Mouse (Mus musculus) neural tube, embryonic 12.5 days (tissue): ENCODE results near the gene Ccdc106. TPM values are rescaled to one million over a fixed set of nuclear protein-coding genes. Genes with fewer than 3 reads are reported as not detected.

Source experiments
- ATAC-seq: fragments of 200-750 bp; cut with Nextera tagmentation; 2 replicates; pipeline ENCODE4 v1.8.0; 2017; ENCODE audit warnings: low read depth, mild to moderate bottlenecking, moderate TSS enrichment, moderate library complexity; ENCODE audit not compliant: low FRiP score
- H3K27ac ChIP-seq: fragments of 300-500 bp; sonication (generic); 2 replicates; pipeline ENCODE4 v1.5.1; 2016
- H3K27me3 ChIP-seq: fragments of 300-500 bp; sonication (generic); replicated peaks from 2 replicates; pipeline ENCODE4 v1.6.1; 2016; ENCODE audit warnings: mild to moderate bottlenecking
- H3K36me3 ChIP-seq: fragments of 300-500 bp; sonication (generic); 2 replicates; pipeline ENCODE4 v1.6.1; 2016; ENCODE audit warnings: mild to moderate bottlenecking
- H3K4me1 ChIP-seq: fragments of 300-500 bp; sonication (generic); 2 replicates; pipeline ENCODE4 v1.6.1; 2016
- H3K4me2 ChIP-seq: fragments of 300-500 bp; sonication (generic); replicated peaks from 2 replicates; pipeline ENCODE4 v1.6.1; 2016; ENCODE audit warnings: mild to moderate bottlenecking
- H3K4me3 ChIP-seq: fragments of 300-500 bp; sonication (generic); 2 replicates; pipeline ENCODE4 v1.5.1; 2016
- H3K9ac ChIP-seq: fragments of 300-500 bp; sonication (generic); 2 replicates; pipeline ENCODE4 v1.6.1; 2016; ENCODE audit warnings: mild to moderate bottlenecking
- H3K9me3 ChIP-seq: fragments of 300-500 bp; sonication (generic); 2 replicates; pipeline ENCODE4 v1.6.1; 2016; ENCODE audit warnings: mild to moderate bottlenecking
- WGBS: fragments of 180-500 bp; shearing (Covaris S2); methylation state at CpG from one replicate; pipeline ENCODE4 v1.1.7; 2016; 5-methylcytosine and 5-hydroxymethylcytosine counted together
- polyA plus RNA-seq: library from polyadenylated mRNA; unstranded; fragments of >200 nt; fragmentation: Nextera tagmentation; extraction: Ambion mirVana; gene quantifications from 2 replicates; pipeline ENCODE4 v1.2.1, GENCODE M21; 2016

The Ccdc106 gene
- polyA plus RNA-seq, 1 experiment from 2014 or later = 17.0 TPM

DNA sequence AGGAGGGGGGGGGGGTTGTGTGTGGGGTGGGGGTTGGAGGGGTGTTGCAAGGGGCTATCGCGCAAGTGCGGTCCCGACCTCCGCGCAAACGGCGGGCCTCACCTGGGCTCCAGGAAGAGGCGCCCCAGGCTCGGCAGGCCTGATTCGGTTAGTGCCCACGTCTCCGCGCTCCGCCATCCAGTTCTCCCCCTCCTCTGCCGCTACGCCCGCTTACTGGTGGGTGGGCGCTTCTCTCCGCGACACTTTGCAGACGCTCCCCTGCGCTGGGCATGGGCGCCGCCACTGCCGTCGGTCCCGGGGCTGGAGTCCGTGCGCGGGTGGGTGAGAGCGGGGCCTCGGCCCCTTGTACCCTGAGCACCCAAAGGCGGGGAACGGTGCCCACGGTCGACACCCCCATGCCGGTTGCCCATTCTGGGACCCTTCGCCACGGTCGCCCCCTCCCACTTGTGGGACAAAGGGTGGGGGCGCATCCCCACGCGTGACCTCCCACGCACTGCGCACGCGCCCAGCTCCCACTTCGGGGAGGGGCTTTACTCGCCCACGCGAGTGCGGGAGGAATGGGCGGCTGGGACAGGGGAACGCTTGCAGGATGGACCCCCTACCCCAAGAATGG lies 36.4 kb downstream of the Ccdc106 start:
- Histone ChIP-seq H3K4me3 (peak overlapping the region; percentile 44), H3K4me2 (peak overlapping the region; percentile 68), H3K9me3 (no peaks in the 10 kb centered on the region), H3K4me1 (peaks cover 47% of the 10 kb centered on the region), H3K27me3 (peaks cover 63% of the 10 kb centered on the region), H3K9ac (peak overlapping the region; percentile 69), H3K27ac (peak overlapping the region; percentile 26; the same call in 1 of the 2 replicates), H3K36me3 (no peaks in the 10 kb centered on the region)
- 2% methylated on average over 55 of the region's 55 CpGs for WGBS
- ATAC-seq = no peak

DNA sequence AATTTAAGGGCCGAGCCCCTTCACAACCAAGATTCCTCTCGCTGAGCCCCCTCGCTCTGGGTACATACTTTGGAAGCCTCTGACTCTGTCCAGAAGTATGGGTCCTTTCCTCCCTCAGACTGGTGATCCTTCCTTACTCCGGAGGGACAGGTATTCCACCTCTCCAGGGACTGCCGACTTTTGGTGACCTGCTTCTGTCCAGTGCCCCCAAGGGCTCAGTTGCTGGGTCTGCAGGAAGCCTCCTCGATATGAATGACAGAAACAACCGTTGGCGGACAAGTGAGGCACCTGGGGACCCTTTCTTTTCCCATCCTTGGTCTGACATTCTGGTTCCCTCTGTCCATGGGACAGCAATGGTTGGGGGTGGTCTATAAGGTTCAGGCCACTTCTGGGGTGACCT lies 37.0 kb downstream of the Ccdc106 start:
- Histone ChIP-seq H3K4me2 (peak overlapping the region; percentile 68), H3K27me3 (peaks cover 63% of the 10 kb centered on the region), H3K4me1 (peaks cover 41% of the 10 kb centered on the region), H3K27ac (no peak overlapping the region), H3K9ac (peak overlapping the region; percentile 69; the same call in 1 of the 2 replicates), H3K4me3 (peak overlapping the region; percentile 44), H3K36me3 (no peaks in the 10 kb centered on the region), H3K9me3 (no peaks in the 10 kb centered on the region)
- no peak for ATAC-seq
- 37% methylated on average over 8 of the region's 8 CpGs for WGBS

DNA sequence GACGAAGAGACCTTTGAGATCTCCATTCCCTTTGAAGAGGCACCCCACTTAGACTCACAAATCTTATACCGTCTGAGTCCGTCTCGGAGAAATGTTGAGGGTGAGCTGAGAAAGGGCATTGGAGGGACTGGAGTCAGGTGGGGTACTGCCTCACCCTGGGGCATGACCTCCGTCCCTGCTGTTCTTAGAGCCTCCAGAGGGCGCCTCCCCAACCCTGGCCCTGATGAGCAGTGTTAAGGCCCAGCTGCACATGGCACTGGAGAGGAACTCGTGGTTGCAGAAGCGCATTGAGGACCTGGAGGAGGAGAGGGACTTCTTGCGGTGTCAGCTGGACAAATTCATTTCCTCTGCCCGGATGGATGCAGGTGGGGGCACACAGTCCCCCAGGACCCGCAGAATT lies 37.5 kb downstream of the Ccdc106 start:
- peaks cover 37% of the 10 kb centered on the region for H3K4me1 ChIP-seq
- no peak overlapping the region for H3K9ac ChIP-seq
- H3K4me2 ChIP-seq = peak overlapping the region; percentile 68
- H3K27ac ChIP-seq = no peak overlapping the region
- peaks cover 61% of the 10 kb centered on the region for H3K27me3 ChIP-seq
- no peak for ATAC-seq
- no peaks in the 10 kb centered on the region for H3K9me3 ChIP-seq
- WGBS = 28% methylated on average over 11 of the region's 11 CpGs
- no peaks in the 10 kb centered on the region for H3K36me3 ChIP-seq
- peak overlapping the region; percentile 44; the same call in 1 of the 2 replicates for H3K4me3 ChIP-seq

DNA sequence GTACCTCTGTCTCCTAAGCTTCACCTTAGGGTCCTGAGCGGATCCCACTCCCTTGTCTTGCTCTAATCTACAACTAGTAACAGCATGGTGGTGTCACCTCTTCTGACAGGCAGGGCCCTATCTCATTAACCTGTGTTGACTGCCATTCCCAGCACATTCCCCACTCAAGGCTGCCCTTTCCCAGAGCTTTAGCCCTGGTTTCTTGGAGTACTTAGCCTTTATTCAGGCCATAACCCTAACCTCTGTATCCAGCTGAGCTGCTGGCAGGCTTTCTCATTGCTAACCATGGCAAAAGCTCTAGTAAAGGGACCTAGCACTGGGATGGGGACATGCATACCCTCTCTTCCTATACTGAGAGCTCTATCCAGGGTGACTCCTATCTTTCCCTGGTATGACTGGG lies 38.3 kb downstream of the Ccdc106 start:
- ATAC-seq = no peak
- Histone ChIP-seq H3K4me3 (no peak overlapping the region), H3K27ac (no peak overlapping the region), H3K36me3 (no peaks in the 10 kb centered on the region), H3K4me2 (no peak overlapping the region; the same call in 1 of the 2 replicates), H3K9ac (no peak overlapping the region), H3K4me1 (peaks cover 32% of the 10 kb centered on the region), H3K9me3 (no peaks in the 10 kb centered on the region), H3K27me3 (peaks cover 53% of the 10 kb centered on the region)
- WGBS = 90% methylated on average over 1 of the region's 1 CpGs

DNA sequence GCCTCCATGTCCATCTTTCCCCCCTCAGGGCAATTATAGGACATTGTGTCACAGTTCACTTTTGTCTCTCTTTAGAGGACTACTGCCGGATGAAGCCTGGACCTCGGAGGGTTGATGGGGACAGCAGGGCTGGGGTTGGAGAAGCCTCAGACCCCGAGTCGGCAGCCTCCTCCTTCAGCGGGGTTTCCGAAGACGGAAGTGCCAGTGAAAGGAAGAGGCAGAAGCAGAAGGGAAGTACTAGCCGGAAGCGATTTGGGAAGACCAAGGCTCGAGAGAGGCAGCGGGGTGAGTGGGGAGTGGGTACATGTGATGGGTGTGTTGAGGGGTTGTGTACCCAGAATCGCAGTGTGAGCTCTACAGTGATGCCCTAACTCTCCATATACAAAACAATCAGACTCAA lies 39.1 kb downstream of the Ccdc106 start:
- WGBS = 93% methylated on average over 12 of the region's 12 CpGs
- H3K4me2 ChIP-seq = peak overlapping the region; percentile 86
- H3K27ac ChIP-seq = no peak overlapping the region
- no peaks in the 10 kb centered on the region for H3K9me3 ChIP-seq
- no peak overlapping the region for H3K4me3 ChIP-seq
- H3K27me3 ChIP-seq = peaks cover 45% of the 10 kb centered on the region
- peaks cover 32% of the 10 kb centered on the region for H3K4me1 ChIP-seq
- no peaks in the 10 kb centered on the region for H3K36me3 ChIP-seq
- no peak for ATAC-seq
- H3K9ac ChIP-seq = peak overlapping the region; percentile 80; the same call in 1 of the 2 replicates

DNA sequence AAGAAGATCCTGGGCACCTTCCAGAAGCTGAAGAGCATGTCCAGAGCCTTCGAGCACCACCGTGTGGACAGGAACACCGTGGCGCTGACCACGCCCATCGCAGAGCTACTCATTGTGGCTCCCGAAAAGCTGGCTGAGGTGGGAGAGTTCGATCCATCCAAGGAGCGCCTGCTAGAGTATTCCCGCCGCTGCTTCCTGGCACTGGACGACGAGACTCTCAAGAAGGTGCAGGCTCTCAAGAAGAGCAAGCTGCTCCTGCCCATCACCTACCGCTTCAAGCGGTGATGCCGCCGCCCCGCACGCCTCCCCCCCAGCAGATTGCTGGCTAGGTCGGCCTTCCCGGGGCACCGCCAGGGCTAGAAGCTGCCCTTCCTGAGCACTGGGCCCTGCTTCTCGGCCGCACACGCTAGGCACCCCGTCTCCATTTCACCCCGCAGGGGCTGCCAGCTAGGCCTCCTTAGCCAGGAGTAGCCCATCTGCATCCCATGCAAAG lies 39.9 kb downstream of the Ccdc106 start:
- peak overlapping the region; percentile 70 for H3K4me3 ChIP-seq
- peaks cover 34% of the 10 kb centered on the region for H3K4me1 ChIP-seq
- no peaks in the 10 kb centered on the region for H3K36me3 ChIP-seq
- peaks cover 36% of the 10 kb centered on the region for H3K27me3 ChIP-seq
- H3K27ac ChIP-seq = peak overlapping the region; percentile 96
- H3K9me3 ChIP-seq = no peaks in the 10 kb centered on the region
- WGBS = 2% methylated on average over 27 of the region's 27 CpGs
- peak overlapping the region; percentile 80 for H3K9ac ChIP-seq
- H3K4me2 ChIP-seq = peak overlapping the region; percentile 86
- no peak; the same call in 1 of the 2 replicates for ATAC-seq

DNA sequence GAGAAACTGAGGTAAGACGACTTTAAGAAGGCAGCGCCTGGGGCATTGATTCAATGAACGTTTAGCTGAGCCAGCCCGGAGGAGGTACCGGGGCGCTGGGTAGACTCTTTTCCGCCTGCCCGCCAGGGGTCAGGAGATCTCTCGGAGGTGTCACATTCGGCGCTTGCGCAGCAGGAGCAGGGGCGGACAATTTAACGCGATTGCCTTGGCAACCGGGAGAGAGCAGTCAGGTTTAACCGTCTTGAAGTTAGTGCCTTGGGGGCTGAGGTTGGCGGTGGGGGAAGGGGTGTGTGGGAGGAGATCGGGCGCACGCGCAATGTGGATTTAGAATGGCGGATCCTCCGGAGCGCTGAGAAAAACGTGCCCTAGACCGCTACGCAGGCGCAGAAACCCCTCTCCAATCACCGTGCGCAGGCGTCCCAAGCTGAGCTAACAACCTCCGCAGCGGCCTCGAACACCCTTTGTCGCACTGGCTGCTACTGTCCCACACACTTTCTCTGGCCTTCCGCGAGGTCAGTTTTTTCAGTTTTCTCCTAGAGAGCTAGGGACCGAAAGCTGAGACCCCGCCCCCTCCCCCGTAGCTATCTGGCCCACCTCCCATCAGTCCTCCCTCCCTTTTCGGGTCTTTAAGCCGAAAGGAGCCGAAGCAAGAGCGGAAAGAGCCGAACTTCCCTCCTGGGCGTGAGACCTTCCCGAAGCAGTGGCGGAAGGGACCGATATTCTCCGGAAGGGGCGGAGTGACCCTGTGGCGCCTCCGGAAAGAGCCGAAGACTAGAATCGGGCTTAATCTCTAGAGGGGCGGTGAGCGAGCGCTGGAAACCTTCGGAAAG lies 40.8 kb downstream of the Ccdc106 start:
- H3K27me3 ChIP-seq = peaks cover 28% of the 10 kb centered on the region
- no peaks in the 10 kb centered on the region for H3K9me3 ChIP-seq
- peak overlapping the region; percentile 86 for H3K4me2 ChIP-seq
- WGBS = under 1% methylated on average over 60 of the region's 60 CpGs
- peaks cover 41% of the 10 kb centered on the region for H3K4me1 ChIP-seq
- H3K4me3 ChIP-seq = peak overlapping the region; percentile 70
- H3K9ac ChIP-seq = peak overlapping the region; percentile 80
- ATAC-seq = peak; percentile 91
- peak overlapping the region; percentile 96 for H3K27ac ChIP-seq
- peaks cover 4% of the 10 kb centered on the region; the same call in 1 of the 2 replicates for H3K36me3 ChIP-seq

DNA sequence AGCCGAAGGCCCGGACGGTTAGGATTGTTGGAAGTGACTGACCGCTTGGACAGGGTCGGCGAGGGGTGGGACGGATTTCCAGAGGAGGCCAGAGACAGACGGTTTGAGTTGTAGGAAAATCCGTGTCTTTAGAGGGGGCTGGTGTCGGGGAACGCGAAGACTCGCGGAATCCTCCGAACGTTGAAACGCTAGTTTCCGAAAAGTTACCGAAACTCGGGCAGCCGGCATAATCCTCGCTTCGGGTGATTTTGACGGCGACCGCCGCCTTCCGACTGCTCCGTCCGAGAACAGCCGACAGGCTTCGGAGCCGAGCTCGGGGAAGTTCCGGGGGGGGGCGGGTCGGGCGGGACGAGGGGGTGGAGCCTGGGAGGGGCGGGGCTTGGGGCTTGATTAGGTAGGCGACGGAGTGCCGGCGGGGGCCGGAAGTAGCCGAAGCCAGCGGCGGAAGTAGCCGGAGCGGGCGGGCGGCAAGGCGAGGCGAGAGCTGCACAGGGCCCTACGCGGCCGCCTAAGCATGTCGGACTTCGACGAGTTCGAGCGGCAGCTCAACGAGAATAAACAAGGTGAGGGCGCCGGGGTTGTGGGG lies 41.5 kb downstream of the Ccdc106 start, which contains the start of gene U2af2:
TSS of gene U2af2 (plus strand) at position 370 of the 586 bp plus-strand sequence.
- peak; percentile 85 for ATAC-seq
- Histone ChIP-seq H3K4me2 (peak within 1 kb of the TSS; percentile 86), H3K9ac (peak within 1 kb of the TSS; percentile 80), H3K4me1 (peaks cover 36% of the 10 kb centered on the region), H3K9me3 (no peaks in the 10 kb centered on the region), H3K27me3 (peaks cover 20% of the 10 kb centered on the region), H3K4me3 (peak within 1 kb of the TSS; percentile 70), H3K27ac (peak within 1 kb of the TSS; percentile 96), H3K36me3 (peaks cover 11% of the 10 kb centered on the region)
- under 1% methylated on average over 63 of the region's 65 CpGs for WGBS

DNA sequence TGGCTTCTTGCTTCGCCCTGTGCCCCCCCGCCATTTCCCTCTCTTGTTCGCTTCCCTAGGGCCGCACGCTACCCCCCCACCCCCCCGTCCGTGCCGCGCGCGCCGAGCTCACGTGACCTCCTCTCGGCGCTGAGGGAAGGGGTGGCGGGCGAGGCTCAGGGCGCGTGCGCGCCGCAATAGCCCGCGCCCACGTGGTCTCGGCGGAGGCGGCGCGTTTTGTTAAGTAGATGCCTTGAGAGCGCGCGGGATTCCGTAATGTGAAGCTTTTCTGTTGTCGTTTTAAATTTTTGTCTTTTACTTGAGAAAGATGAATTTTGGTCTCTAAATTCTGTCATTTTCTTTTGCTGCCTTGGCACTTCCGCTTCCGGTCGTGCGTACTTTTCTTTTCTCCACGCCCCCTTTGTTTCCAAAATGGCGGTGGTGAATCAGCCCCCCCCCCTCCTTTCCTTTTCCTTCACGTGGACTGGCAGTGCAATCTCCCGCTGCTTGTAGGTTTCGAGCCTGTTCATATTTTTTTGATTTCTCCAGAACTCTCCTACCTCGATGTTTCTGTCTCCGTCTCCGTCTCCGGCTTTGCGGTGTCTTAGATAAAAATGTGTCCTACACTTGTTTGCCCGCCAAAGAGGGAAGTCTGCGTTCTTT lies 42.1 kb downstream of the Ccdc106 start:
- no peaks in the 10 kb centered on the region for H3K9me3 ChIP-seq
- H3K4me2 ChIP-seq = peak overlapping the region; percentile 86
- WGBS = under 1% methylated on average over 48 of the region's 51 CpGs
- H3K36me3 ChIP-seq = peaks cover 17% of the 10 kb centered on the region
- H3K4me3 ChIP-seq = peak overlapping the region; percentile 70
- ATAC-seq = peak; percentile 43
- H3K27ac ChIP-seq = peak overlapping the region; percentile 96
- H3K27me3 ChIP-seq = peaks cover 14% of the 10 kb centered on the region
- H3K4me1 ChIP-seq = peaks cover 34% of the 10 kb centered on the region
- H3K9ac ChIP-seq = peak overlapping the region; percentile 80

DNA sequence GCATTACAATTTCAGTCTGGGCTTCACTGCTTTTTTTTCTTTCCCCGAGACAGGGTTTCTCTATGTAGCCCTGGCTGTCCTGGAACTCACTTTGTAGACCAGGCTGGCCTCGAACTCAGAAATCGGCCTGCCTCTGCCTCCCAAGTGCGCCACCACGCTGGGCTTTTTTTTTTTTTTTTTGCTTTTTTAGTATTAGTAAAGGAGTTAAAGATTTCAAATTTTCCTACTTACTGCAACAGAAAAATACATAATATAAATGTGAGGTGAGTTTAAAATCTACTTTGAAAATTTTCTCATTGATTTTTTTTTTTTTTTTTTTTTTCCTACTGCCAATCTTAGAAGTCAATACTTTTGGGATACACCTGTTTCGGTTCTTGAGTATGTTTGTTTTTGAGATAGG lies 44.5 kb downstream of the Ccdc106 start:
- H3K9ac ChIP-seq = no peak overlapping the region
- no peak overlapping the region for H3K4me2 ChIP-seq
- H3K36me3 ChIP-seq = peaks cover 41% of the 10 kb centered on the region
- no peak overlapping the region for H3K4me3 ChIP-seq
- H3K9me3 ChIP-seq = no peaks in the 10 kb centered on the region
- no peak for ATAC-seq
- H3K27me3 ChIP-seq = no peaks in the 10 kb centered on the region
- H3K27ac ChIP-seq = no peak overlapping the region
- H3K4me1 ChIP-seq = peaks cover 26% of the 10 kb centered on the region
- WGBS = 95% methylated on average over 6 of the region's 6 CpGs

DNA sequence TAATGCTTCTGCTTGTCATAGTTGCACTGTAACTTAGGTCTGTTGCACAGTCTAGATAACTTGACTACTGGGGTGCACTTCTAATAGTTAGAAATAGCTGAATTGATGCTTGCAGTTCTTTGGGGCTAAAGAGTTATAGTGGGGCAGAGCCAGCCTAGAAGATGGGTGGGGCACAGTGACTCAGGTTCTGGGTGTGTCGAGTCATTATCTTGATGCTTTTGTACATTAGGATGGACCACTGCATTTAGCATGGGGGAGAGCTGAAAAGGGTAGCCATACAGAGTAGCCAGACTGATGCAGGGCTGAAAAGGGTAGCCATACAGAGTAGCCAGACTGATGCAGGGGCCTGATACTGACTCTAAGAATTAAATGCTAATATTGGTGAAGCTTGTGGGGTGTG lies 53.2 kb downstream of the Ccdc106 start:
- ATAC-seq = no peak
- H3K27me3 ChIP-seq = no peaks in the 10 kb centered on the region
- no peak overlapping the region for H3K9ac ChIP-seq
- H3K4me1 ChIP-seq = no peaks in the 10 kb centered on the region
- H3K9me3 ChIP-seq = no peaks in the 10 kb centered on the region
- H3K4me2 ChIP-seq = no peak overlapping the region
- no peak overlapping the region for H3K4me3 ChIP-seq
- 90% methylated on average over 1 of the region's 1 CpGs for WGBS
- peaks cover 95% of the 10 kb centered on the region for H3K36me3 ChIP-seq
- no peak overlapping the region for H3K27ac ChIP-seq
